Mouse (Mus musculus): ENCODE results near the gene Atf6.

DNA sequence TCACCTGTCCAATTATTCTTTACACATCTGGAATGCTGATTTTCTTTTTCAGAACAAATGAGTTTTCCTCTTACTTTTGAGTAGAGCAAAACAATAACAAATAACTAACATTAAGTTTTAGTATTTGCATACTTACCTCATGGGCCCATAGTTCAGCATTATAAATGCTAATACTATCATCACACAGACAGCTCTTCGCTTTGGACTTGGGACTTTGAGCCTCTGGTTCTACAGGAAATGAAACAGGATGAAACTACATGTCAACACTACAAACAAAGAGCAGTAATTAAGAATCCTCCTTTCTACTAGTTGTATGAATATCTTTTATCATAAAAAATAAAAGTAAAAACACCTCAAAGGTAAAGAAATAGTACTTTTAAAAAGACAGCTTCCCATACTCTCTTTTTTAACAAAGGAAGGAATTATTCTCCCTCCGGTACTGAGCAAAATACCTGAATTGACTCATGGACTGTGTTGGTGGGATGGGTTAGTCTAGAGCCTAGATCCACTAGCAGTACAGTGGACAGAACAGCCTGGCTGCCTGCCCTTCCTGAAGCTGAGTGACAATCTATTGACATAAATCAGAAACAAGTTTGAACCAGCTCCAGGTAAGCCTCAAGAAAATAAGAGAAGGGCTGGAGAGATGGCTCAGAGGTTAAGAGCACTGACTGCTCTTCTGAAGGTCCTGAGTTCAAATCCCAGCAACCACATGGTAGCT, 52.1 kb downstream of the Atf6 start:
- TF ChIP-seq CTCF (IDR thresholded peaks at IDR 0.05; ENCODE audit: extremely low read depth, insufficient read depth, insufficient read length, insufficient replicate concordance) = no peak
- TF ChIP-seq POLR2A (IDR thresholded peaks at IDR 0.05; ENCODE audit: low read depth, low read length) = no peak
